Mouse (Mus musculus): ENCODE results near the gene Adarb2.

The Adarb2 gene

GRCm38 (mm10) chr13:8633385-8634337, 431.0 kb downstream of the Adarb2 start:
- POLR2A ChIA-PET: no interaction called here
- CTCF ChIA-PET: no interaction called here

DNA sequence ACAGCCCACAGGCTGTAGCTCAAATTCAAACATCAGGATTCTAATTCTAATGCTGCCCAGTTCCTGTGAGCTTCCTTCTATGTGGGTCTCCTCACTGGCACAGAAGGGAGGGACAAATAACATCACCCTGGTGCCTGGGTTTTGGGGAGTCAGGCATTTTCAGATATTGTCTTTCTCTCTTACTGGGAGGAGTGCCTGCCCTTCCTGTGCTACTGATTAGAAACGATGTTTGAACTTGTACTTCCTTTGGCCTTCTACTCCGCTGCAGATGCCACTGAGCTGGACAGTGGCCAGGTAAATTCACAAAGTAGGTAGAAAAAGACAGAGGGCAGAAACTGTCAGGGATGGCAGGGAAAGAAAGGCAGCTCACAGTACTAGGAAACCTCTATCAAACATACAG, 439.4 kb downstream of the Adarb2 start:
- ChIA-PET POLR2A (no interaction called here), CTCF (no interaction called here)

DNA sequence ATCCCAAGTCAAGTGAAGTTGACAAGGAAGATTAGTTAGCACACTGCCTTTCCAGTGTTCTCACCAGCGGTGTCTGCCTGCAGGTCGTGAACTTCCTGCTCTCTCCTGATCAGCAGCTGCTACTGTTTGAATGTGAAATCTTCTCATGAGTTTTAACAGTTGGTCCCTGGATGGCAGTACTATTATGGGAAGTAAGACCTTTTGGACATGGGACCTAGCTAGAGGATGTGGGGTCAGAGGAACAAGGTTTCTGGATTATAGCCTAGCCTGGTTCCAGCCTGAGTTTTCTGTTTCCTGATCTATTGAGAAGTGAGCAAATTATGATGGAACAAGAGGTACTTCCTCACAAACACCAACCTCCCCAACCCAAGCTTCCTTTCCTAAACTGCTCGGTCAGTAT, 441.3 kb downstream of the Adarb2 start:
- ChIA-PET POLR2A (interaction anchor here in 1 of 4 experiments (0.7 kb wide), 1 partner anchor 41 kb away, joined by 3 read pairs; no protein-coding TSS in a partner anchor), CTCF (no interaction called here)

- ChIA-PET CTCF (no interaction called here), POLR2A (no interaction called here)
Measured at GRCm38 (mm10) chr13:8644805-8645679, 442.4 kb downstream of the Adarb2 start.

DNA sequence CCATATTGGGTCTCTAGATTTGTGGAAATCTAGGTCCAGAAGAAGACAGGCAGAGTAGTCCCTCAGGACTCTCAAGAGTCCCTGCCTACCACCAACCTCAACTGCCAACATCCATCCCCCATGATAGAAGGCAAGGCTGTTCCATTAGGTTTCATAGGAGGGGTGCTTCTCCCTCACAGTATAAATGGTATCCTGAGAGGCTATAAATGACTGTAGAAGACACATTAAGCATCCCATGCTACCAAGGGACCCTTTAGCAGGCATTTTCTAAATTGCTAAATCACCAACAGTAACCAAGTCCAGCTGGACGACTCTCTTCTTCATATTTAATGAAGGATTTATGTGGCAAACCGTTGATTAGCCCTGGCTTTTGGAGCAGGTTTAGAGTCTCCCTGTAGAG, 446.6 kb downstream of the Adarb2 start:
- POLR2A ChIA-PET: no interaction called here

DNA sequence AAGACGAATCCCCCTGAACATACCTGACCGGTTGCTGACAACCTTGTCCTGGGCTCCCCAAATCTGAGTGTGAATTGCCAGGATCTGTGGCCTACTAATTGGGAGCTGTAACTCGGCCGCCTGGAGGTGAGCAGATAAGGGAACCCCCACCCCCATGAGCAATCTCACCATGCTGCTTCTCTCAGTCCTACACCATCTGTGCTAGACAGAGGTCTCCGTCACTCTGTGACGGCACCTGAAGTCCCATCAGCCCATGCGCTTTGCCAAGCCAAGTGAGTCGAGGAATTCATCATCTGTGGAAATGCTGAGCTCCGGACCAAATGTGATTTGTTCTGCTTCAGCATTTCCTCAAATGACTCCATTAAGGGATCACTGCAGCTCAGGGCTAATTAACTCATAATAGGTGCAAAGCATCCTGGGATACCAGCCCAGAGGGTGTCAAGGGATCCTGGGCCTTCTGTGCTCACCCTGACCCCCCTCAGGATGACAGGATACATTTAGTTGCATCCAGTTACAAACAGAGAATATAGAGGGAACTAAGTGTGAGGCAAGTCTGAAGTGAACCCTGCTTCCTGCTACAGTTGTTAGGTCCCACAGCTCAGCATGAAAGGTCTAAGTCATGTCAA, 462.1 kb downstream of the Adarb2 start:
- ChIA-PET POLR2A (no interaction called here), CTCF (no interaction called here)

More for the DNA sequence above, 446.6 kb downstream of the Adarb2 start:
- CTCF ChIA-PET: interaction anchor here in 1 of 4 experiments (0.5 kb wide), 1 partner anchor 1318 kb away, joined by 4 read pairs; no protein-coding TSS in a partner anchor

DNA sequence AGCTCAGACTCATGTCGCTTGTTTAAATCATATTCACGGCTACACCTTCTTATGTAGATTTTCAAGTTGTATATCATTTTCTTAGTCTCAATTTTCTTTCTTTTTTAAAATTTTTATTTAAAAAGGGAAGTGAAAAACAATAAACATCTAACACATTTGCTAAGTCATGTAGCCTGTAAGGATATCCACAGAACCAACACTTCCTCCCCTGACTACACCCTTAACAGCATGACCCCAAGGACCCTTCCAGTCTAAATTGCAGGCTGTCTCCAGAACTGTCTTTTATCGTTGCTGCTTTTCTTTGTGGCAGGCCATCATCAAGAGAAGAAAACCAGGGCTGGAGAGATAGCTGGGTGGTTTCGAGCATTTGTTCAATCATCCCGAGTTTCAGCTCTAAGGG, 474.5 kb downstream of the Adarb2 start:
- POLR2A ChIA-PET: interaction anchor here in 1 of 4 experiments (0.7 kb wide), 1 partner anchor 15 kb away, joined by 3 read pairs; no protein-coding TSS in a partner anchor
- CTCF ChIA-PET: no interaction called here

GRCm38 (mm10) chr13:8680470-8681129, 477.9 kb downstream of the Adarb2 start:
- CTCF ChIA-PET: no interaction called here
- POLR2A ChIA-PET: no interaction called here

DNA sequence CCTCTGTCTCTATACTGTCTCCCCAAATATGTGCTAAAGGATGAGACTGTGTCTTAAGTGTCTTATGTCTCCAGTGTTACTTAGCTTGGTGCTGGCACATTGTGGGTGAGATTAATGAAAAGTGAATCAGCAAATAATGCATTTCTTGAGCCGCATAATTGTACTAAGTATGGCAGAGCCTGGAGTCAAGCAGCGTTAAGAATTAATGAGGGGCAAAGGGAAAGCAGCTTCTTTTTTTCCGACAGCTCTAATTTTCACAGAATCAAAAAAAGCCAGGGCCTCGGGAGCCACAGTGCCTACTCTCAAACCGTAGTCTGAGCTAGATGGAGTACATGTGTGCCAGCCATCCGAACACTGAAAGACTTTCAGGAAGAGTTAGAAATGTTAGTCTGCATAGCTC, 488.8 kb downstream of the Adarb2 start:
- CTCF ChIA-PET: no interaction called here

DNA sequence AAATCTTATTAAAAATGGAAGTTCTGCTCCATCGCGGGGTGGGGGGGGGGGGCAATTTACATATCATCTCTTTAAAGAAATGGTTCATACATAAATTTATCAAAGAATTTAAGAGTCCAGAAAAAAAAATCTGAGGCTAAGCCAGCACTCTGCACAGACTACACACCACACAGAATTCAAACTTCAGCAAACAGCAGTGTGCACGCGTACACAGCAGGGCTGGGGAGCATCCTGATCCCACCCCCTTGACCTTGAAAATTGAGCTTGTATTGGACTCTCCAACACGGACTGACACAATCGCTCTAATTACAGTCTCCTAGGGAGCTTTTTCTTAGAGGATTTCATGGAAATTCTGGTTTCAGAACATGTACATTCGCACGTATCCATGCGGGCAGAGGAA, 490.1 kb downstream of the Adarb2 start:
- CTCF ChIA-PET: no interaction called here

More for the DNA sequence above, 488.8 kb downstream of the Adarb2 start:
- POLR2A ChIA-PET: no interaction called here

GRCm38 (mm10) chr13:8698451-8698850, 495.8 kb downstream of the Adarb2 start:
- CTCF ChIA-PET: no interaction called here
- POLR2A ChIA-PET: interaction anchor here in 1 of 4 experiments (0.7 kb wide), 1 partner anchor 9 kb away, joined by 4 read pairs; no protein-coding TSS in a partner anchor

More for the DNA sequence above, 490.1 kb downstream of the Adarb2 start:
- POLR2A ChIA-PET: no interaction called here

- POLR2A ChIA-PET: interaction anchor here in 1 of 4 experiments (0.7 kb wide), 1 partner anchor 1902 kb away, joined by 3 read pairs; no protein-coding TSS in a partner anchor
- CTCF ChIA-PET: no interaction called here
Measured at GRCm38 (mm10) chr13:8699831-8700230, 497.2 kb downstream of the Adarb2 start.

DNA sequence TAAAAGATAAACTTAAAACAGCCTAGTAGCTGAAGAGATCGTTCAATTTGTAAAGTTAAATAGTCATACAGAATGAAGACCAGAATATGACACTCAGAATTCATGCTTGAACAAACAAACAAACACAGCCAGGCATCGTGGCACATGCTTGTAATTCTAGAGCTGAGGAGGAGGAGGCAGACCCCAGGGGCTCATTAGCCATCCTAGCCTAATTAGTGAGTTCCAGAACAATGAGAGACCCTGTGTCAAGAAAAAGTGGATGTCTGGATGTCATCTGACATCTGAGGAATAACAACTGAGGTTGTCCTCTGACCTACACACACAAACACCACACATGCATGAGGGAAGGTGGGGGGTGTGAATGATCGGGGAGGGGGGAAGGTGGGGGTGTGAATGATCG, 498.3 kb downstream of the Adarb2 start:
- CTCF ChIA-PET: no interaction called here
- POLR2A ChIA-PET: no interaction called here

GRCm38 (mm10) chr13:8705296-8705695, 502.6 kb downstream of the Adarb2 start:
- POLR2A ChIA-PET: no interaction called here
- CTCF ChIA-PET: no interaction called here

- CTCF ChIA-PET: no interaction called here
- POLR2A ChIA-PET: no interaction called here
Measured at GRCm38 (mm10) chr13:8713377-8713776, 510.7 kb downstream of the Adarb2 start.

- CTCF ChIA-PET: no interaction called here
- POLR2A ChIA-PET: no interaction called here
Measured at GRCm38 (mm10) chr13:8729972-8730645, 527.4 kb downstream of the Adarb2 start.

GRCm38 (mm10) chr13:8737139-8737865, 534.6 kb downstream of the Adarb2 start:
- ChIA-PET CTCF (no interaction called here), POLR2A (no interaction called here)

DNA sequence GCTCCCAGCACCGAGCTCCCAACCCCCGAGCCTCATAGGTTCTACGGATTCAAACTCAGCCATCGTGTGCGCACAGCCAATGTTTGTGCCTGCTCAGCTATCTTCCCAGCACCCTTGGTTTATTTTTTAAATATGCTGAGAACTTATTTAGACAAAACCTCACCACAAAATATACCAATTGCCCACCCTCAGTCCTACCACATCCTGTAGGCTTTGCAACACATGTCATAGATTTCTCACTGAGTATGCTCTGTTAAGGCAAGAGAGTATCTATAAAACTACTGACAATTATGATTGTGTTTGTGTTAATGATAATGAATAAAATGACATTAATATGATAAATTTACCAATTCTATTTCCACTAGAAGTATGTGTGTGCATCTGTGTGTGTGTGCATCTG, 540.1 kb downstream of the Adarb2 start:
- ChIA-PET CTCF (interaction anchor here in 1 of 4 experiments (0.6 kb wide), 1 partner anchor 276 kb away, joined by 5 read pairs; no protein-coding TSS in a partner anchor), POLR2A (no interaction called here)

All from embryonic stem cell, embryonic (primary cell).